Mouse (Mus musculus) large intestine, adult 2 months (tissue): ENCODE measurements around the gene Ksr2. TPM values are rescaled to one million over a fixed set of nuclear protein-coding genes. Genes with fewer than 3 reads are reported as not detected.
"Not testable (repeated sequence)": the region's sequence is repeated elsewhere in the genome, so short reads cannot be mapped to it uniquely, and the experiment has no call there.

Experiments
- DNase-seq: peaks from one replicate; pipeline ENCODE4 v3.0.0-alpha.2; 2012; ENCODE audit warnings: low read depth, low spot score
- WGBS: fragments of 180-500 bp; shearing (Covaris S2); methylation state at CpG from one replicate; pipeline ENCODE4 v1.1.7; 2018; 5-methylcytosine and 5-hydroxymethylcytosine counted together
- polyA plus RNA-seq: library from polyadenylated mRNA; depleted of rRNA; stranded (reverse); fragments of >200 nt; gene quantifications from 2 replicates; pipeline ENCODE4 v1.2.3, GENCODE M21; 2012; rRNA removed

The Ksr2 gene
- polyA plus RNA-seq, result 0.04 and 0.05 TPM in 2 replicates

GRCm38 (mm10) chr5:117413507-117414501 lies at the start of gene Ksr2:
Gene Ksr2, plus strand, starts transcription at chr5:117414000.
- 1% methylated on average over 89 of the region's 89 CpGs for WGBS

GRCm38 (mm10) chr5:117364821-117365220 lies 49.0 kb upstream of the Ksr2 start:
- DNase-seq, result no peak
- WGBS, result 81% methylated on average over 3 of the region's 3 CpGs

More at GRCm38 (mm10) chr5:117413507-117414501, at the start of gene Ksr2:
- DNase-seq, result no peak

GRCm38 (mm10) chr5:117365904-117366561 lies 47.8 kb upstream of the Ksr2 start:
- DNase-seq, result no peak
- WGBS, result 70% methylated on average over 13 of the region's 13 CpGs

- WGBS, result 61% methylated on average over 8 of the region's 8 CpGs
- DNase-seq, result no peak
These were observed 46.6 kb upstream of the Ksr2 start for GRCm38 (mm10) chr5:117367206-117367605.

GRCm38 (mm10) chr5:117370592-117370991 lies 43.2 kb upstream of the Ksr2 start:
- 76% methylated on average over 10 of the region's 10 CpGs for WGBS
- DNase-seq, result no peak

GRCm38 (mm10) chr5:117373418-117373817 lies 40.4 kb upstream of the Ksr2 start:
- no peak for DNase-seq
- WGBS, result 94% methylated on average over 9 of the region's 9 CpGs

- DNase-seq, result no peak
- whole genome bisulfite sequencing, result 86% methylated on average over 7 of the region's 7 CpGs
These were observed 39.3 kb upstream of the Ksr2 start for GRCm38 (mm10) chr5:117374372-117375049.

GRCm38 (mm10) chr5:117376331-117376761 lies 37.5 kb upstream of the Ksr2 start:
- no peak for DNase-seq
- WGBS, result 81% methylated on average over 11 of the region's 11 CpGs

GRCm38 (mm10) chr5:117377731-117378130 lies 36.1 kb upstream of the Ksr2 start:
- not testable (repeated sequence) for DNase-seq
- WGBS, result 84% methylated on average over 14 of the region's 14 CpGs

- no peak for DNase-seq
- 52% methylated on average over 4 of the region's 4 CpGs for WGBS
These were observed 33.6 kb upstream of the Ksr2 start for GRCm38 (mm10) chr5:117380199-117380598.

GRCm38 (mm10) chr5:117381785-117382184 lies 32.0 kb upstream of the Ksr2 start:
- DNase-seq, result no peak
- whole genome bisulfite sequencing, result 87% methylated on average over 7 of the region's 7 CpGs

GRCm38 (mm10) chr5:117383198-117383597 lies 30.6 kb upstream of the Ksr2 start:
- DNase-seq, result no peak
- WGBS, result 81% methylated on average over 12 of the region's 12 CpGs

GRCm38 (mm10) chr5:117388296-117388751 lies 25.5 kb upstream of the Ksr2 start:
- DNase-seq, result no peak
- 3% methylated on average over 16 of the region's 16 CpGs for WGBS

GRCm38 (mm10) chr5:117388877-117389276 lies 24.9 kb upstream of the Ksr2 start, which contains the start of gene Rfc5:
Gene Rfc5, minus strand, starts transcription at chr5:117389047.
- peak; percentile 89 for DNase-seq
- whole genome bisulfite sequencing, result under 1% methylated on average over 44 of the region's 44 CpGs

- WGBS, result 89% methylated on average over 1 of the region's 1 CpGs
- no peak for DNase-seq
These were observed 22.9 kb upstream of the Ksr2 start for GRCm38 (mm10) chr5:117390895-117391294.

- WGBS, result 86% methylated on average over 5 of the region's 5 CpGs
- DNase-seq, result no peak
These were observed 18.0 kb upstream of the Ksr2 start for GRCm38 (mm10) chr5:117395834-117396233.

- no peak for DNase-seq
- WGBS, result 65% methylated on average over 6 of the region's 6 CpGs
These were observed 17.2 kb upstream of the Ksr2 start for GRCm38 (mm10) chr5:117396596-117397014.

- DNase-seq, result no peak
- 78% methylated on average over 6 of the region's 6 CpGs for WGBS
These were observed 16.4 kb upstream of the Ksr2 start for GRCm38 (mm10) chr5:117397371-117397770.

GRCm38 (mm10) chr5:117398007-117398550 lies 15.7 kb upstream of the Ksr2 start:
- DNase-seq, result no peak
- 45% methylated on average over 4 of the region's 5 CpGs for WGBS
